ENCODE assay signal across 7 mouse cellular contexts in genomic region chr9:106159237-106159636, GRCm38 (mm10). TPM values are rescaled to one million over a fixed set of nuclear protein-coding genes. Genes with fewer than 3 reads are reported as not detected.
DNase-seq lines count a peak whose midpoint lies in the region; ATAC-seq and TF ChIP-seq lines count a peak whose summit lies in the region.

No protein-coding gene starts in this region.

- no peaks in the 10 kb centered on the region for H3K36me3 ChIP-seq in lung, postnatal 0 days (ENCODE audit: insufficient read depth, low read length)
- no peaks in the 10 kb centered on the region for H3K36me3 ChIP-seq in forebrain, embryonic 16.5 days (ENCODE audit: control insufficient read depth, insufficient read depth)
- H3K36me3 ChIP-seq in liver, embryonic 11.5 days (ENCODE audit: control insufficient read depth, insufficient read depth, low read length), result no peaks in the 10 kb centered on the region
- no peaks in the 10 kb centered on the region for H3K36me3 ChIP-seq in stomach, embryonic 16.5 days (ENCODE audit: control insufficient read depth, insufficient read depth, low read length)

- no peak for DNase-seq in lung, postnatal 0 days (ENCODE audit: low spot score)
- no peak for DNase-seq in lung, postnatal 10 days
- no peak for DNase-seq in liver, embryonic 11.5 days (ENCODE audit: low spot score)
- no peak for DNase-seq in thymus, postnatal 10 days (ENCODE audit: low spot score in 2 of 2)
- DNase-seq in embryo, embryonic 9.5 days (ENCODE audit: extremely low spot score), result no peak

- no peak for TF ChIP-seq CTCF in lung, postnatal 0 days (IDR thresholded peaks at IDR 0.05)

- no peaks in the 10 kb centered on the region for H3K27me3 ChIP-seq in lung, postnatal 0 days (replicated peaks; ENCODE audit: insufficient read depth, low read length)
- H3K27me3 ChIP-seq in forebrain, embryonic 16.5 days (replicated peaks; ENCODE audit: control insufficient read depth, insufficient read depth, low read length), result peaks cover 6% of the 10 kb centered on the region; the same call in 1 of the 2 replicates
- no peaks in the 10 kb centered on the region for H3K27me3 ChIP-seq in liver, embryonic 11.5 days (replicated peaks; ENCODE audit: control insufficient read depth, insufficient read depth, low read length)
- H3K27me3 ChIP-seq in stomach, embryonic 16.5 days (ENCODE audit: control insufficient read depth, insufficient read depth, low read length), result peaks cover 3% of the 10 kb centered on the region; the same call in 1 of the 2 replicates

- TF ChIP-seq EP300 in lung, postnatal 0 days (IDR thresholded peaks at IDR 0.05), result no peak

- 85% methylated on average over 9 of the region's 9 CpGs for WGBS in lung, postnatal 0 days
- WGBS in forebrain, embryonic 16.5 days, result 81% methylated on average over 9 of the region's 9 CpGs
- WGBS in liver, embryonic 11.5 days, result 84% methylated on average over 9 of the region's 9 CpGs
- WGBS in stomach, embryonic 16.5 days, result 78% methylated on average over 9 of the region's 9 CpGs

- H3K4me1 ChIP-seq in lung, postnatal 0 days (ENCODE audit: insufficient read depth, low read depth, low read length), result no peaks in the 10 kb centered on the region
- H3K4me1 ChIP-seq in forebrain, embryonic 16.5 days (replicated peaks; ENCODE audit: control insufficient read depth, insufficient read depth, low read length), result peaks cover 12% of the 10 kb centered on the region
- no peaks in the 10 kb centered on the region; the same call in 1 of the 2 replicates for H3K4me1 ChIP-seq in liver, embryonic 11.5 days (replicated peaks; ENCODE audit: control insufficient read depth, insufficient read depth, low read length)
- H3K4me1 ChIP-seq in stomach, embryonic 16.5 days (ENCODE audit: control insufficient read depth, insufficient read depth, low read length), result no peaks in the 10 kb centered on the region; the same call in 1 of the 2 replicates

- no peak overlapping the region for H3K9ac ChIP-seq in lung, postnatal 0 days (replicated peaks; ENCODE audit: low read depth)
- no peak overlapping the region for H3K9ac ChIP-seq in forebrain, embryonic 16.5 days (replicated peaks; ENCODE audit: low read depth, low read length)
- no peak overlapping the region for H3K9ac ChIP-seq in liver, embryonic 11.5 days (ENCODE audit: low read depth, low read length)
- no peak overlapping the region for H3K9ac ChIP-seq in stomach, embryonic 16.5 days (ENCODE audit: low read length)

- H3K9me3 ChIP-seq in lung, postnatal 0 days (ENCODE audit: low read length), result no peaks in the 10 kb centered on the region
- H3K9me3 ChIP-seq in forebrain, embryonic 16.5 days (ENCODE audit: control insufficient read depth, low read length), result no peaks in the 10 kb centered on the region
- H3K9me3 ChIP-seq in liver, embryonic 11.5 days (ENCODE audit: control insufficient read depth, low read length), result no peaks in the 10 kb centered on the region
- no peaks in the 10 kb centered on the region for H3K9me3 ChIP-seq in stomach, embryonic 16.5 days (replicated peaks; ENCODE audit: control insufficient read depth, low read length)

- no peak for ATAC-seq in lung, postnatal 0 days
- ATAC-seq in forebrain, embryonic 16.5 days, result no peak
- ATAC-seq in liver, embryonic 11.5 days (replicated peaks; ENCODE audit: low FRiP score), result no peak
- ATAC-seq in stomach, embryonic 16.5 days (ENCODE audit: insufficient read depth, low FRiP score), result no peak

- no peak overlapping the region for H3K4me3 ChIP-seq in lung, postnatal 0 days (ENCODE audit: low read depth, low read length)
- H3K4me3 ChIP-seq in forebrain, embryonic 16.5 days (replicated peaks; ENCODE audit: low read length), result no peak overlapping the region
- no peak overlapping the region for H3K4me3 ChIP-seq in liver, embryonic 11.5 days (ENCODE audit: low read depth, low read length)
- H3K4me3 ChIP-seq in stomach, embryonic 16.5 days (replicated peaks; ENCODE audit: low read length), result no peak overlapping the region

- peak overlapping the region; percentile 61 for H3K4me2 ChIP-seq in lung, postnatal 0 days (replicated peaks; ENCODE audit: low read depth, low read length)
- peak overlapping the region; percentile 88 for H3K4me2 ChIP-seq in forebrain, embryonic 16.5 days (ENCODE audit: low read length)
- H3K4me2 ChIP-seq in liver, embryonic 11.5 days, result peak overlapping the region; percentile 62; the same call in 1 of the 2 replicates
- H3K4me2 ChIP-seq in stomach, embryonic 16.5 days (ENCODE audit: low read depth, low read length), result peak overlapping the region; percentile 65

- no peak overlapping the region for H3K27ac ChIP-seq in lung, postnatal 0 days (ENCODE audit: low read length)
- no peak overlapping the region for H3K27ac ChIP-seq in forebrain, embryonic 16.5 days (ENCODE audit: low read length)
- H3K27ac ChIP-seq in liver, embryonic 11.5 days (ENCODE audit: low read depth, low read length), result no peak overlapping the region
- no peak overlapping the region for H3K27ac ChIP-seq in stomach, embryonic 16.5 days (ENCODE audit: low read length)

RNA-seq across cellular contexts. Expression of gene Glyctk, which starts 1.3 kb away (rescaled TPM):
- polyA plus RNA-seq in lung, postnatal 0 days (2015; fragmentation: Nextera tagmentation; extraction: Ambion mirVana), result 0.67 and 0.71 TPM in 2 replicates
- 2.2 and 3.0 TPM in 2 replicates for polyA plus RNA-seq in forebrain, embryonic 16.5 days (2015; fragmentation: Nextera tagmentation; extraction: Ambion mirVana)
- 12.4 and 15.7 TPM in 2 replicates for polyA plus RNA-seq in liver, embryonic 11.5 days (2014; fragmentation: Nextera tagmentation; extraction: Ambion mirVana)
- polyA plus RNA-seq in stomach, embryonic 16.5 days (2015; fragmentation: Nextera tagmentation; extraction: Ambion mirVana), result 3.1 and 3.5 TPM in 2 replicates

RNA-seq across cellular contexts. Expression of gene Wdr82, which starts 11.5 kb away (rescaled TPM):
- 11.3 and 13.2 TPM in 2 replicates for polyA plus RNA-seq in lung, postnatal 0 days (2015; fragmentation: Nextera tagmentation; extraction: Ambion mirVana)
- 37.3 and 41.6 TPM in 2 replicates for polyA plus RNA-seq in forebrain, embryonic 16.5 days (2015; fragmentation: Nextera tagmentation; extraction: Ambion mirVana)
- 18.8 TPM in 2 replicates for polyA plus RNA-seq in liver, embryonic 11.5 days (2014; fragmentation: Nextera tagmentation; extraction: Ambion mirVana)
- 16.1 TPM in 2 replicates for polyA plus RNA-seq in stomach, embryonic 16.5 days (2015; fragmentation: Nextera tagmentation; extraction: Ambion mirVana)

RNA-seq across cellular contexts. Expression of gene Ppm1m, which starts 40.3 kb away (rescaled TPM):
- 33.4 and 37.2 TPM in 2 replicates for polyA plus RNA-seq in lung, postnatal 0 days (2015; fragmentation: Nextera tagmentation; extraction: Ambion mirVana)
- 14.0 and 14.7 TPM in 2 replicates for polyA plus RNA-seq in forebrain, embryonic 16.5 days (2015; fragmentation: Nextera tagmentation; extraction: Ambion mirVana)
- polyA plus RNA-seq in liver, embryonic 11.5 days (2014; fragmentation: Nextera tagmentation; extraction: Ambion mirVana), result 25.3 and 26.9 TPM in 2 replicates
- polyA plus RNA-seq in stomach, embryonic 16.5 days (2015; fragmentation: Nextera tagmentation; extraction: Ambion mirVana), result 35.1 and 36.0 TPM in 2 replicates

RNA-seq across cellular contexts. Expression of gene Twf2, which starts 43.7 kb away (rescaled TPM):
- polyA plus RNA-seq in lung, postnatal 0 days (2015; fragmentation: Nextera tagmentation; extraction: Ambion mirVana), result 64.2 and 64.6 TPM in 2 replicates
- 56.6 and 58.7 TPM in 2 replicates for polyA plus RNA-seq in forebrain, embryonic 16.5 days (2015; fragmentation: Nextera tagmentation; extraction: Ambion mirVana)
- 58.4 and 61.1 TPM in 2 replicates for polyA plus RNA-seq in liver, embryonic 11.5 days (2014; fragmentation: Nextera tagmentation; extraction: Ambion mirVana)
- 54.9 and 57.8 TPM in 2 replicates for polyA plus RNA-seq in stomach, embryonic 16.5 days (2015; fragmentation: Nextera tagmentation; extraction: Ambion mirVana)
